Mouse (Mus musculus) CH12.LX (cell line): ENCODE measurements around the gene Lurap1.

Experiments
- CHD2 ChIP-seq: IDR thresholded peaks from 2 replicates; pipeline ENCODE4 v1.6.1; 2011; ENCODE audit warnings: low read length, improper control_type of control experiment
- CTCF ChIP-seq, 2 experiments: IDR thresholded peaks in 1 of 2; conservative IDR thresholded peaks in 1 of 2; 2 replicates each; pipeline ENCODE4 v1.5.1; 2011 to 2012; ENCODE audit warnings: low read depth in 2 of 2, low read length in 2 of 2, improper control_type of control experiment in 1 of 2, inconsistent platforms in 1 of 2, mild to moderate bottlenecking in 1 of 2, moderate library complexity in 1 of 2
- ELF1 ChIP-seq: IDR thresholded peaks from 2 replicates; pipeline ENCODE4 v1.6.1; 2014; ENCODE audit warnings: low read depth, mild to moderate bottlenecking, inconsistent platforms, low read length, improper control_type of control experiment
- EP300 ChIP-seq: IDR thresholded peaks from 2 replicates; pipeline ENCODE4 v1.6.1; 2011; ENCODE audit warnings: low read length, improper control_type of control experiment
- MAX ChIP-seq: IDR thresholded peaks from 2 replicates; pipeline ENCODE4 v1.6.1; 2011; ENCODE audit warnings: low read length, improper control_type of control experiment
- POLR2A ChIP-seq: IDR thresholded peaks from 2 replicates; pipeline ENCODE4 v1.6.1; 2011; ENCODE audit warnings: low read depth, mild to moderate bottlenecking, improper control_type of control experiment, low read length
- POLR2AphosphoS2 ChIP-seq: IDR thresholded peaks from 2 replicates; pipeline ENCODE4 v1.6.1; 2011; ENCODE audit warnings: low read depth, low read length, improper control_type of control experiment
- UBTF ChIP-seq: IDR thresholded peaks from 2 replicates; pipeline ENCODE4 v1.6.1; 2012; ENCODE audit warnings: low read depth, mild to moderate bottlenecking, inconsistent platforms, low read length, improper control_type of control experiment, moderate library complexity
- USF1 ChIP-seq: IDR thresholded peaks from 2 replicates; pipeline ENCODE4 v1.6.1; 2014; ENCODE audit warnings: low read depth, mild to moderate bottlenecking, inconsistent platforms, low read length, improper control_type of control experiment
- USF2 ChIP-seq: conservative IDR thresholded peaks from 2 replicates; pipeline ENCODE4 v1.6.1; 2011; ENCODE audit warnings: low read depth, low read length, improper control_type of control experiment
- ZC3H11A ChIP-seq: IDR thresholded peaks from 2 replicates; pipeline ENCODE4 v1.6.1; 2012; ENCODE audit warnings: low read depth, mild to moderate bottlenecking, inconsistent platforms, low read length, improper control_type of control experiment
- ZNF384 ChIP-seq: IDR thresholded peaks from 2 replicates; pipeline ENCODE4 v1.6.1; 2012; ENCODE audit warnings: low read depth, low read length, improper control_type of control experiment, inconsistent platforms

DNA sequence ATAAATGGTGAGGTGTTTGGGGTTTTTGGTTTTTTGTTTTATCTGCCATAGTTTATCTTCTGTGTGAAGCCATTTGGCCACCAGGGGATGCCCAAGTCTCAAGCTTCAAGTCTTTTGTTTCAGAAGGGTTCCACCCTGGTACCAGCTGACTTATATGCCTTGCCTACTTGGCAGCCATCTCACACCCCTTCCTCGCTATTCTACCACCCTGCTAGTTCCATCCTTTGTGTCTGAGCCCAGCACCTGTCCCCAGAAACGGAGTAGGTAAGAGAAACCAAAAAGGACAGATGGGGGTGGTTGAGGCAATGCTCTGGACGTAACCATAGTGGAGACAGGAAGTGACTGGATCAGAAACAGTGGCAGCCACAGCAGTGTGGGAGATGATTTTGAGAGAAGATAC lies 8.8 kb upstream of the Lurap1 start:
- TF ChIP-seq ZNF384 (no peak), EP300 (no peak), POLR2A (no peak), USF1 (no peak), CTCF (conservative IDR thresholded peaks at IDR 0.05 in 1 of 2, IDR thresholded peaks at IDR 0.05 in 1 of 2; ENCODE audit: low read depth in 2 of 2, low read length in 2 of 2) (peak; percentile 55 to 68), USF2 (no peak), CHD2 (no peak), ZC3H11A (no peak), MAX (no peak), ELF1 (no peak), POLR2AphosphoS2 (no peak), UBTF (no peak)
